Mouse (Mus musculus) right cerebral cortex, postnatal 4 days (tissue): ENCODE measurements around the gene Dpm2.

Source experiments
- DNase-seq: peaks from one replicate; pipeline ENCODE4 v3.0.0-alpha.2; 2022

The Dpm2 gene

DNA sequence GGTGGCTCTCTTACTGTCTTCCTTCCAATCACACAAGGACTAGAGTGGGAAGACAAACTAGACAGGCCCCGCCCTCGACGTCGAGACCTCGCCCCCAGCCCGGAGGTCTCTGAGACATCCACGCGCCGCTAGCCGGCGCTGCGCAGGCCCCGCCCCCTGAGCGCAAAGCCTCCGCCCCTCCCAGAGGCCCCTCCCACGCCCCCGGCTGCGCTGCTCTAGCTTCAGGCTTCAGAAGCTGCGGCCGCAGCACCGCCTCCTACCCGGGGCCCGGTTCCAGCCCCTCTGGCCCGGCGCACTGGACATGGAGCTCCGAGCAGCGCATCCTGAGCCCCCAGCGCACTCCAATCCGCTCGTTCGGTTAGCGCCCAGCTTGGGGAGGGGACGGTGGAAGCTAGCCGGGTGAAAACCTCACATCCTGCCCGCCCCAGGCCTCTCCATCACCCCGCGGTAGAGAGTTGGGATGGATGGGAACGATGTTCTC is 16.3 kb downstream of the Dpm2 start, which contains the start of gene St6galnac4:
Gene St6galnac4 (plus strand): TSS at position 225 of the 481 bp plus-strand sequence.
- peak; percentile 88 for DNase-seq

DNA sequence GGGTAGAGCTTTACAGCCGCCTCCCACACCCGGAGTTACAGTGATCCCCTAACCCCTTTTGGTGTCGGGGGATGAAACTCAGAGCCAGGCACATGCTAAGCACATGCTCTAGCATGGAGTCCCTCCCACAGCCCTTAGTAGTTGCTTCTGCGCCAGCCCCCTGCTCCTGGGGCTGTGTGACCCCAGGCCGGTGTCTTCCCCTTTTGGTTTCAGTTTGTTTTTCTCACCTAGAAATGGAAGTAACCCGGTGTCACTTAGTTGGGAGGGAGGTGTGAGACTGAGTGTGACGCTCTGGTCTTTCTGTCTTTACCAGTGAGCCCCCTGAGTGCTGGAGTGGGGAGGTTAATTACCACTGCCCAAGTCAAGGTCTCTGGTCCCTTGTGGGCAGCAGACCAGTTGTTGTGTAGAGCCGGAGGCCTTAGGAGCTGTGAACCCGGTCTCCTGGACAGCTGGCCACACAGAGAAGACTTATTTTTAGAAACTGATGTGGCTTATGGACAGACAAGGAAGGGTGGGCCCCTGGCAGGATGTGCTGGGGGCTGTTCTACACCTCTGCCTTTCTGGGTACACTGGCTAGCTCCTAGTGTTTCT is 17.2 kb downstream of the Dpm2 start:
- DNase-seq = no peak

DNA sequence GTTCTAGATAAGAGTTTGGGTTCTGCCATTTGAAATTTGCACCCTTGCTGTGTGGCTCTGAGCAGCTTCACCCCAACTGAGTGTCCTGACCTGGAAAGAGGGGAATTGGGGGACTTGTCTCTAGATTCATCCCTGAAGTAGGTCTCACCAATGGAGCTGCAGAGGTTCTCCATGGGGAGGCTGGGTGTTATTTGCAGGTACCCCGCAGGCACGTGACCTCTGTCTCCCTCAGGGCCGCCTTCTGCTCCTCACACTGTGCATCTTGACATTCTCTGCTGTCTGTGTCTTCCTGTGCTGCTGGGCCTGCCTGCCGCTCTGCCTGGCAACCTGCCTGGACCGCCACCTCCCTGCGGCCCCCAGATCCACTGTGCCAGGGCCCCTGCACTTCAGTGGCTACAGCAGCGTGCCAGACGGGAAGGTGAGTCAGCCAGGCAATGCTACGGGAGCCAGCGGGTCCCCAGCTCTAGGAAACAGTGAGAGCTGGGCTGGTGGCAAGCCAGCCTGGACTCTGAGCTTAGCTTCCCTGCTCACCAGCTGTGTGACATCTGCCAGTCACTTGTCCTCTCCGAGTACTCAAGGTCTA is 18.6 kb downstream of the Dpm2 start:
- DNase-seq = no peak

DNA sequence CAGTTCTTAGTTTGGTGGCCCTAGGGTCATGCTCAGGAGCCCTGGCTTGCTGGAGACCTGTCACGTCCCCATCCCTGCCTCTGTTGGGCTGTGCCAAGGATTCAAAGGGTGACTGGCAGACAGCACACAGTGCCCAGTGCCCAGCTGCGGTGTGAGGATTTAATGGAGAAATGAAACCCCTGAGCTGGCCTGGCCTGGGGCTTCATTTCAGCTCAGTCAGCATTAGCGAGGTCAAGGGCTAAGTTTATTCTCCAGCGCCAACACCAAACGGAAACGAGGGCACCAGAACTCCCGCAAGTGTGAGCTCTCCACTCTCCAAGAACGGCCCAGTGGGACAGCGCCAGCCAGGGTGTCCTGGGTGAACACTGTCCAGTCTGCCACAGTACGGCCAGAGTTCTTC is 19.6 kb downstream of the Dpm2 start:
- DNase-seq = no peak

DNA sequence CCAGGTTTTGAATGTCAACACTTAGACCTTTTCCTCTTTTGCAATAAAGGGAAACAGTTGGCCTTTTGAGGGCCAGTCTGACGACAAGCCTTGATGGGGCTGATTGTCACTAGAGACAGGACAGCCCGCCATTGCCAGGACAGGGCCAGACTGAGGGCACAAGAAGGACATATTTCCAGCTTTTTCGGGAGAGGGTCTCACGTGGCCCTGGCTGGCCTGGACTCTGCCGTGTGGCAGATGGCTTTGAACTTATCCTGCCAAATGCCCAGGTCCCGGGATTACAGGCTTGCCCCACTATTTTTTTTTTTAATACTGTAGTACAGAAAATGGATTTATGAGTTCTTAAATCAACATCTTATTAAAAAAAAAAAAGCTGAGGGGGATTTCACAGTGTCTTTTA is 20.6 kb downstream of the Dpm2 start:
- no peak for DNase-seq

- no peak for DNase-seq
Measured at GRCm38 (mm10) chr2:32596725-32597124, 26.1 kb downstream of the Dpm2 start.

GRCm38 (mm10) chr2:32597248-32597647 is 26.6 kb downstream of the Dpm2 start:
- DNase-seq = no peak

- no peak for DNase-seq
Measured at GRCm38 (mm10) chr2:32597699-32598098, 27.0 kb downstream of the Dpm2 start.

- DNase-seq = no peak
Measured at GRCm38 (mm10) chr2:32598506-32598905, 27.8 kb downstream of the Dpm2 start.

- DNase-seq = no peak
Measured at GRCm38 (mm10) chr2:32599409-32599808, 28.8 kb downstream of the Dpm2 start, which contains the start of gene St6galnac6. Gene St6galnac6, plus strand, starts transcription at chr2:32599709.

- DNase-seq = no peak
Measured at GRCm38 (mm10) chr2:32601417-32602065, 30.9 kb downstream of the Dpm2 start.

DNA sequence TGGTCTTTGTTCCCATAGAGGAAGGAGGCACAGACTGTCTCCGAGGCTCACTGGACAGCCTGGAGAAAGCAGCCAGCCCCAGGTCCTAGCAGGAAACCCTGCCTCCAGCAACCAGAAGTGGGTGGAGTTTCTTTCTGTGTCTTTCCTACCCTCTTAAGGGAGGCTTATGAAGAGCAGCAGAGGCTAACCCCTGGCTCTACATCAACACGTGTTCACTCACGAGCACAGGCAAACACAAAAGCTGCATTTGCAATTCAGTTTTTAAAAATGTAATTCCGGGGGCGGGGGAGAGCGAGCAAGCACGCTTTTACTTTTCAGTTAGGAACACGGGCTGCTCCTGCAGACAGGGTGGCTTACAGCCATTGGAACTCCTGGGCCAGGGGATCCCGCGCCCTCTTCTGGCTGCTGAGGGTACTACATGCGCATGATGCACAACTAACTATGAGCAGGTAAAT is 32.0 kb downstream of the Dpm2 start:
- peak; percentile 95 for DNase-seq

- no peak for DNase-seq
Measured at GRCm38 (mm10) chr2:32604631-32605030, 34.0 kb downstream of the Dpm2 start.

DNA sequence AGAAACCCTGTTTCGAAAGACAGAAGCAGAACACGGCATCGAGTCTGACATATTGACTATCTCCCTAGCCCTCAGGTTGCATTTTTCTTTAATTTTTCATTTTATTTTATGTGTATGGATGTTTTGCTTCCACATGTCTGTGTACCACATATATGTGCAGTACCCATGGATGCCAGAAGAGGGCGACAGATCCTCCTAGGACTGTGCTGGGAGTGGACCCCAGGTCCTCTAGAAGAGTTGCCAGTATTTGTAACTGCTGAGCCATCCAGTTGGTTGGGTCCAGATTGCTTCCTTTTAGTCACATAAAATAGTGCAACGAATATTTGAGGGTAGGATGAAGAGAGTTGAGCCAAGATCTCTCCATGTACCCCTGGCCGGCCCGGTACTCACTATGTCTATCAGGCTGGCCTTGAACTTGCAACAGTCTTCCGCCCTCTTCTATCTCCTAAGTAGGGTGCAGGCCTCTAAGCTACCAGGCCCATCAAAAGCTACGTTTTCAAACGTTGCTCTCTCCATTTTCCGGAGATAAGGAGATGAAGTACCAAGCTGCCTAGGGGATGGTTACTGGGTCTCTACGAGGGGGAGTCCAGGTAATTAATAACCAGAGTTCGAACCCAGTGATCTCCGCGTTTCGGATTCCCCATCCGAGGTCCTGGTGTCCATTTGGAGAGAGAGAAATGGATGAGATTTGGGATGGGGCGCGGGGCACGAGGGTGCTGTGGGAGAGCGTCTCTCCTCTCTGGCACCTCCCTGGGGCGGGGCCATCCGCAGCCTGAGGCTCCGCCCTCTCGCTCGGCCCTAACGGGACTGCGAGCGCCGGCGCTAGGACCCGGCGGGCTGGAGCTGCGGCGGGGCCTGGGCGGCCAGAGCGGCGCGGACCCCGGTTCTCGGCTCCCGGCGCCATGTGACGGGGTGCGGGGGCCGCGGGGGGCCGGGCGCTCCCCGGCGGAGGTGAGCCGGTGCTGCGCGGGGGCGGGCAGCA is 35.8 kb downstream of the Dpm2 start:
- DNase-seq = peak; percentile 78

DNA sequence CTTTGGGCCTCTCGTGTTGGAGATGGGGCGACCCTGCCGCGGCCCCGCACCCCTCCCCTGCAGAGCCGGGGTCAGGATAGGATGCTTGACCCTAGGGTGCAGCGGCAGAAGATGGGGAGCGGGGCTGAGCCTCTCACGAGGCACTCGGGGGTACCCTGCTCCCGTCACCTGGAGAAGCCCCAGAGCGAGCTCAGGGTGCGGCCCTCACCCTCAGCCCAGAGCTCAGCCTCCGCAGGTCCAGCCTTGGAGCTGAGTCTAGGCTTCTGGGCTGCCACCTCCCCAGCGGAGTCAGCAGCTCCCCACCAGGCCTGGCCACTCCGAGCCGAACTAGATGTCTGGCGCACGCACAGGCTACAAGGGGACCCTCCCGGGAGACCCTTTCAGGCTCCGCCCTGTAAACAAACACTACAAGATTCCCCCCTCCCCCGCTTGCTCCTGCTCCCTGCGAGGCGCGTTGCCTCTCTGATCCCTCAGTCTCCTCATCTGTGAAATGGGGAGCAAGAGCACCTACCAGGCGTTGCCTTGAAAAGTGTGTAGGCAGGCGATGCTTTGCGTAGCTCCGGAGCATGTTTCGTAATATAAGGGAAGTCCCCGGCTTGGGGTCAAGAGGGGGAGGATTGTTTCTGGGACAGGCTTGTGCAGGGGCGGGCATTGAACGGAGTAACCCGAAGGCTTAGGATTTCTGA is 36.7 kb downstream of the Dpm2 start:
- DNase-seq = no peak

DNA sequence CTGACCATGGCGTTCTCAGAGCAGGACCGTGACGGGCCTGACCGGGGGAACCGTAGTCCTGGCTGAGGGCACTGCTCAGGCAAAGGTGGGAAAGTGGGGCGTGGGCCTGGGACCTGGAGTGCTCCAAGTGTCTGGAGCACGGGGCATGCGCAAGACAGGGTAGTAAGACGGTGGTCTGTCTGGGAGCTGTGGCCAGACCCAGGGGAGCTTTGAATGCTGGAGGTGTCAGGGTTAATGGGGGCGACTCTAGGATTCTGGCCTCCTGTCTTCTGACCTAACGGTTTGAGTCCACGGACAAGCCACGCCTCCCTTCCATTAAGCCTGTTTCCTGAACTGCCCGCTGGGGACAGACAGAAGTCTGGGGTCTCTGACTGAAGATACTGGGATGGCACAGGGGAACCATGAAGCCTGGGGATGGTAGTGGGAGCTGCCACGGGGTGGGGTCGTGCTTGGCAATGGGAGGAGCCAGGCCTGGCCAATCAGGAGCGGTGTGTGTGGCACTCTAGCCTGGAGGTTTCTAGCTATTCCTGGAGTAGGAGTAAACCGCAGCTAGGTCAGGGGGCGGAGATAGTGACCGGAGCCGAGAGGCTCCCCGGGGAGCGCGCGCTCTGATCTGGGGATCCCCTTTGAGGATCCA is 37.6 kb downstream of the Dpm2 start:
- DNase-seq = no peak

DNA sequence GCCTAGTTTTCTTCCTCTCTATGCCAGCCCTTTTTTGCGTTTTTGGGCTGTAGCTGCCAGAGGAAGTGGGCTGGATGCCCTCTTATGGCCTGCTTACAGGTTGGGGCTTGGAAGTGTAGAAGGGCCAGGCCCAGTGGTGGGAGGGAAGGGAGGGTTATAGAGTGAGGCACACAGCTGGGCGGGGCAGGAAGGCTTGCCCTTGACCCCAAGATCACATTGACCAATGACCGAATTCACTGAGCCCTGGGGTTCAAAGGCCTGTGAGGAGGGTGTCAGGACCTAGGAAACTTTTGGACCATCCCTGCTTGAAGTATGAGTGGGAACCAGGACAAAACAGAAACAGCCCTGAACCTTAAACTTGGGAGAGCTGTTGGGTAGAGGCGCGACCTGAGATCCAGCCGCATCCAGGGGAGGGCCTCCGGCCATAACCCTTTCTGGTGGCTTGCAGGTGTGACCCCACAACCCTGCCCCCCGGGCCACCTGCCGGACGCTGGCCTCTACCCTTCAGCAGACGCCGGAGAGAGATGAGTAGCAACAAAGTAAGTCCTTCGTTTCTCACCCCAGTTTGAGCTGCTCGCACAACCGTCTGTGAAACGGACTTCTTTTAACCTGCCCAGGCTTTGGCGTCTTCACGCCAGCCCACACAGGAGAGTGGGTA is 38.2 kb downstream of the Dpm2 start:
- no peak for DNase-seq

DNA sequence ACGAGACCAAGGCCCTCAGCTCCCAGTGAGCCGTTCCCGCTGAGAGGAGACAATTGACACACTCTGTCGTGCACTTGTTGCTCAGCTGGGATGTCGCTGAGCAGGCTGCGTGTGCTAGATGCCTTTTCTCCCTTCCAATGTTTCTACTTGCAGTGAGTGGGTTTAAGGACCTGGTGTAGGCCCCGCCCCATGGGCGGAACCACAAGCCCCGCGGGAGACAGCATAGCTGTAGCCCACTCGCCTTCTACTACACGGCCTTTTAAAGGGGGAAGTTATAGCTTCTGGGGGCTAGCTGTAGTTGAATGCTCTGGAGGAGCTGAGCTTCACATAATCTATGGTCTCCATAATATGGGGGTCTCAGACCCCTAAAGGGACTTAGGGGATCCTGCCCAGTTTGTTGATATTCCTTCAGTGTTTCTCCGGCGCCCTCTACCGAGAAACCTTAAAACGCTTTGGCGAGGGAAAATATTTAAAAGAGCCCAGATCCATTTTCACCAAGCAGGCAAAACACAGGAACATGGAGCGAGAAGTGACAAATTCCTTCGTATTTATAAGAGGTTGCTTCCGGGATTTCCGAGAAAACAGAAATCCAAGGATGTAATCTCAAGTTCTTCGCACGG is 40.1 kb downstream of the Dpm2 start:
- DNase-seq = no peak

DNA sequence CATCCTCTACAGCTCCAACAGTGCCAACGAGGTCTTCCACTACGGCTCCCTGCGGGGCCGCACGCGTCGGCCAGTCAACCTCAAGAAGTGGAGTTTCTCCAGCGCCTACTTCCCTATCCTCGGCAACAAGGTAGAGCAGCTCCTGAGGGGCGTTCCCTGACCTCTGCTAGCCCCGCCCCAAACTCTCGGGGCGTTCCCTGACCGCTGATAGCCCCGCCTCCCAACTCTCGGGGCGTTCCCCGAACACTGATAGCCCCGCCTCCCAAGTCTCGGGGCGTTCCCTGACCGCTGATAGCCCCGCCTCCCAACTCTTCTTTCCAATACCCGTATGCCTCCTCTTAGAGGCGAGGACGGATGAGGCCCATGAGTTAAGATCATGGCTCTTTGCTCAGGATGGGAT is 41.6 kb downstream of the Dpm2 start:
- DNase-seq = no peak

DNA sequence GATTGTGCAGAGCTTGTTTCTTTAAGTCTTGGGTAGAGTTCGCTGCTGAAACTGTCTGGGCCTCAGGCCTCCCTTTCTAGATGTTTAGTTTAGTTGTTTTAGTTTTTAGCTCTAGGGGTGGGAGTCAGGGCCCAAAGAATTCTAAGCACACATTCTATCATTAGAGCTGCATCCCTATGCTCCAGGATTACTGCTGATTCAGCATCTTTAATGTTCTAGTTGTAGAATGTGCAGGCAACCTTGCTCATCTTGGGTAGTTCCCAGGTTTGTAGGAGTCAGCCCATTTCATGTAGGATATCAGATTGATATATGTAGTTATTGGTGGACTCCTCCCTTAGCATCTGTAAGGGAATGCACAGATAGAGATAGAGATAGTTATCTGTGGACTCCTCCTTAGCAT is 46.5 kb downstream of the Dpm2 start:
- DNase-seq = no peak

GRCm38 (mm10) chr2:32617601-32618000 is 46.9 kb downstream of the Dpm2 start:
- no peak for DNase-seq
